Mouse (Mus musculus): ENCODE results near the gene Apol11b. TPM values are rescaled to one million over a fixed set of nuclear protein-coding genes. Genes with fewer than 3 reads are reported as not detected.
"Not testable (repeated sequence)": the region's sequence is repeated elsewhere in the genome, so short reads cannot be mapped to it uniquely, and the experiment has no call there.

The Apol11b gene
- 0.10 TPM in 1 of 2 replicates, not detected in the other for polyA plus RNA-seq (2015; fragmentation: Nextera tagmentation; extraction: Ambion mirVana)

DNA sequence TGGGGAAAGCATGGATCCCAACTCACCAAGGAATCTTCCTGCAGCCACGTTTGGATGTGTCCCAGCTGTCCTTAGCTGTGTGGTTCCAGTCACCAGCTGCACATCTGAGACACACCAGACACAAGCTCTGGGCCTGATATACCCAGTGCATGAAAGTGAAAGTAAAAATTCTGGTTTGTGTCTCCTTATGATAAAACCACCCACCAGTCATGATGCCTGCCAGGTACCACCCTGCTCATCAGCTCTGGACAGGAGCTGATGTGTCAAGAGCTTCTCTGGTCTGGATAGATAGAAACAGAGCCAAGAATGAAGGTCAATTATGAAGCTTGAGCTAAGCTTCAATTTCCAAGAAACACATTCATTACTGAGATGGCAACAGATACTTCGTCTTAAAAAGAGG is at the start of gene Apol11b:
Gene Apol11b, minus strand, starts transcription at position 111 of the 400 bp plus-strand sequence.
- H3K27ac ChIP-seq; H3K27me3 ChIP-seq; ATAC-seq (ENCODE audit: insufficient number of reproducible peaks, insufficient read depth, low FRiP score, low TSS enrichment, low read depth); H3K36me3 ChIP-seq; H3K4me1 ChIP-seq; H3K4me3 ChIP-seq; H3K9me3 ChIP-seq; H3K4me2 ChIP-seq; H3K9ac ChIP-seq: not testable (repeated sequence)
- 67% methylated on average over 2 of the region's 2 CpGs for WGBS

DNA sequence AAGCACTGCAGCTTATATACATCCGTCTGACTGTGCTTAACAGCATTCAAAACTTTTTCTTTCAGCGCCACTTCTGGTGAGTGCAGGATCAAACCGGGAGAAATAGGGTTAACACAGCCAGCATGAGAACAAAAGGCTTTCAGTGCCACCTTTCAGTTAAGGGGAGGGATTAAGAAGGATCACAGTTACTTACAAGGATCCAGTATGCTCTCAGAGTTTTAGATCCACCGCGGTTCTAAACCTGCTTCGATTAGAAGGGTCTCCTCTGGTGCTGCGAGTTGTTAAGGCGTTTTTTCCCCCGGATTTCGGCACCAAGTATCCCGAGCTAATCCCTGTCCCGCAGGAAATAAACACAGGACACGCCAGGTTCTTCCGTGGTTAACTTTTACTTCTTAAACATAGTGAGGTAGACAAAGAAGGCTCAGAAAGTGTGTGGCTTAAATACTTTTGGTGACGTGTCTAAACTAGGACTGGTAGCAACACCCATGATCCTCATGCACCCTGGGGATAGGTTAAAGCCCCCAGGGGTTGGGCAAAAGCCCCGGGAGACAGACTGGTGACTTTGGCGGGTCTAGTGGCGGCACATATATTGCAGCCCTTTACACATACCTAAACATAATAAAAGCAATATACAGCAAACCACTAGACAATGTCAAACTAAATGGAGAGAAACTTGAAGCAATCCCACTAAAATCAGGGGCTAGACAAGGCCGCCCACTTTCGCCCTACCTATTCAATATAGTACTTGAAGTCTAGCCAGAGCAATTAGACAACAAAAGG is 48.6 kb upstream of the Apol11b start:
- not testable (repeated sequence) for ATAC-seq (ENCODE audit: insufficient number of reproducible peaks, insufficient read depth, low FRiP score, low TSS enrichment, low read depth)
- 5% methylated on average over 20 of the region's 20 CpGs for WGBS

DNA sequence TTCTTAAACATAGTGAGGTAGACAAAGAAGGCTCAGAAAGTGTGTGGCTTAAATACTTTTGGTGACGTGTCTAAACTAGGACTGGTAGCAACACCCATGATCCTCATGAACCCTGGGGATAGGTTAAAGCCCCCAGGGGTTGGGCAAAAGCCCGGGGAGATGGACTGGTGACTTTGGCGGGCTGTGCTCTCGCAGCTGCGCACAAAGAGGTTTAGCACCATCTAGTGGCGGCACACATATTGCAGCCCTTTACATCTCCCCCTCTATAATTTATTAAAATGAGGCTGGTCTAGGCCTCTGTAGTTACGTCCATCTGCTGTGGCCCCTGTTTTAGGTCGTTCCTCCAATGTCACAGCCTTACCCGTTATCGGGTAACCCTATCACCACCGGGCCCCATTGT is 40.9 kb upstream of the Apol11b start:
- H3K27ac ChIP-seq; H3K4me3 ChIP-seq; H3K36me3 ChIP-seq; H3K4me2 ChIP-seq; H3K27me3 ChIP-seq; H3K9me3 ChIP-seq; H3K4me1 ChIP-seq; H3K9ac ChIP-seq; ATAC-seq (ENCODE audit: insufficient number of reproducible peaks, insufficient read depth, low FRiP score, low TSS enrichment, low read depth): not testable (repeated sequence)
- WGBS: 13% methylated on average over 11 of the region's 11 CpGs

More for the DNA sequence above, 48.6 kb upstream of the Apol11b start:
- Histone ChIP-seq H3K4me2 (peak overlapping the region; percentile 55), H3K4me3 (peak overlapping the region; percentile 32), H3K9ac (peak overlapping the region; percentile 61)
- not testable (repeated sequence) for H3K9me3 ChIP-seq, H3K36me3 ChIP-seq, H3K27me3 ChIP-seq, H3K4me1 ChIP-seq, H3K27ac ChIP-seq

DNA sequence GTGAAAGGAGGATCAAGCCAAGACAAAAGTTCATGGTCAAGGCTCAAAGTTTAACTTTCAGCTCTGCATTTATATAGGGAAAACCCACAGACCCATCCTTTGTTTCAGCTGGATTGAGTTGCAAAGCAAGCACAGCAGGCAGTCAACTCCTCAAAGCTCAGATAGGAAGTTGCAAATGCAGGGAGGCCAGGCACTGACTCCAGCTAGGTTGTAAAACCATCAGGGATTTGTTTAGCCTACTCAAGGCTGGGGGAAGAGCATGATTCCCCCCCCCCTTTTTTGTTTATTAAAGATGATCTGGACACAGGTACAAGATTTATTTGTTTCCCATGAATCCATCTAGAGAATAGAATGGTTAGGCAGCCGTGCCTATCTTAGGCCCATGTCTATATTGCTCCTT is 31.0 kb upstream of the Apol11b start:
- H3K4me2 ChIP-seq; H3K9me3 ChIP-seq; H3K4me1 ChIP-seq; H3K27ac ChIP-seq; H3K4me3 ChIP-seq; H3K36me3 ChIP-seq; ATAC-seq (ENCODE audit: insufficient number of reproducible peaks, insufficient read depth, low FRiP score, low TSS enrichment, low read depth); H3K9ac ChIP-seq; H3K27me3 ChIP-seq: not testable (repeated sequence)
- WGBS: 79% methylated on average over 1 of the region's 1 CpGs

DNA sequence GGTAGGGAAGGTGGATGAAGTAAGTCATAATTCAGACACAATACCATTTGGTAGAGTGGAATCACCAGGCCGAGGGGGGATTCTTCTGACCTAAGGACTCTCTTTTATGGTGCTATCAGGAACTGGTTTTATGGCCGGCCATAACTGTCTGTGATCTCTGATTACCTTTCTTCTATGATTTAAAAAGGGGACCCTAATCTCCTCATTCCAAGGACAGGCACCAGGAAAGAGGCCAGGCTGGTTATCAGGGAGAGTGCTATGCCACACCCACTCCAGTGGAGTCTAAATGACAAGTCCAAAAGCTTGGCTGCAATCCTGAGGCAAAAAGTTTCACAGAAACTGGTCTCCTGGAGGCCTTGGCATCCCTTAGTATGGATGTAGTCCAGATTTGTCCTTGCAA is 18.8 kb upstream of the Apol11b start:
- 96% methylated on average over 2 of the region's 2 CpGs for WGBS
- H3K9me3 ChIP-seq; ATAC-seq (ENCODE audit: insufficient number of reproducible peaks, insufficient read depth, low FRiP score, low TSS enrichment, low read depth); H3K36me3 ChIP-seq; H3K4me2 ChIP-seq; H3K27ac ChIP-seq; H3K4me1 ChIP-seq; H3K27me3 ChIP-seq; H3K9ac ChIP-seq; H3K4me3 ChIP-seq: not testable (repeated sequence)

DNA sequence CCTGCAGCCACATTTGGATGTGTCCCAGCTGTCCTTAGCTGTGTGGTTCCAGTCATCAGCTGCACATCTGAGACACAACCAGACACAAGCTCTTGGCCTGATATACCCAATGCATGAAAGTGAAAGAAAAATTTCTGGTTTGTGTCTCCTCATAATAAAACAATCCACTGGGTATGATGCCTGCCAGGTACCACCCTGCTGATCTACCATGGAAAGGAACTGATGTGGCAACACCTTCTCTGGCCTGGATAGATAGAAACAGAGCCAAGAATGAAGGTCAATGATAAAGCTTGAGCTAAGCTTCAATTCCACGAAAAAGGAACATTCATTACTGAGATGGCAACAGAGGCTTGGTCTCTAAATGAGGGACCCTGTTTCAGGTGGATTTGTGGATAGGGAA is 16.7 kb upstream of the Apol11b start:
- WGBS: 81% methylated on average over 1 of the region's 1 CpGs
- H3K9me3 ChIP-seq; H3K4me2 ChIP-seq; H3K9ac ChIP-seq; H3K36me3 ChIP-seq; H3K4me1 ChIP-seq; ATAC-seq (ENCODE audit: insufficient number of reproducible peaks, insufficient read depth, low FRiP score, low TSS enrichment, low read depth); H3K27ac ChIP-seq; H3K27me3 ChIP-seq; H3K4me3 ChIP-seq: not testable (repeated sequence)

DNA sequence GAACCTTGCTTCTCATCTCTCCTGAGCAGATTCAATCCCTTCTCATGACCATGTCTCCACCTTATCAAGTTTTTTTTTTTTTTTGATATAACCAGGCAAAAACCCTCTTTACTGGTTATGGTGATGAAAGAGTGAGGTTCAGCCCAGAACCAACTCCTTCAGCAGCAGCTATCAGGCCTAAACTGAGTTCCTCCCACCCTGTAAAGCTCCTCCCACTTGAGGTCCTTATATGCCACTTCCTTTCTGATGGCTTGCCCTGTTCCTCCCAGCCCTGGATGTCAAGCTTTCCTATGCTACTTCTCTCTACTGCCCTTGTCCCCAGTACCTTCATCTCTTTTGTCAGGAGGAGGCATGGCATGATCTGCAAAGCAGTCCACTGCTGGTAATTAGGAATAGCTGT is 8.1 kb upstream of the Apol11b start:
- not testable (repeated sequence) for ATAC-seq (ENCODE audit: insufficient number of reproducible peaks, insufficient read depth, low FRiP score, low TSS enrichment, low read depth); H3K9me3 ChIP-seq; H3K4me2 ChIP-seq; H3K9ac ChIP-seq; H3K27me3 ChIP-seq; H3K4me3 ChIP-seq; H3K36me3 ChIP-seq; H3K27ac ChIP-seq; H3K4me1 ChIP-seq

DNA sequence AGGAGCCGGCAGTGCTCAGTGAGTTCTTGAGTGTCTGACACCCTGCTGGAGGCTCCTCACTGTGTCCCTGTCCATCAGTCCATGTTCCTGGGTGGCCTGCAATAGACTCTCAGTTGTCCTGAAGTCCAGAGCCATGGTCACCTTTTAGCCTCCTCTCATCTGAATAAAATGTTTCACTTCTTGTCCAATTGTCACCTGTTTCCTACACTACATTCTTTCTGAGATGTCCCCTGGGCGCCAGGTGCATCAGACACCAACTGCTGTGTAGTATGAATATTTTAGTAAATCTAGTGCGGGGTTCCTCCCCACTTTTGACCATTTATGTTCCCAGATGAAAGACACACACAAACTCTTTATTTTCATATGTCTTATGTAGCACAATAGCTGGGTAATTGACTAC is 13.3 kb downstream of the Apol11b start:
- 76% methylated on average over 3 of the region's 3 CpGs for WGBS
- H3K4me3 ChIP-seq; H3K27ac ChIP-seq; ATAC-seq (ENCODE audit: insufficient number of reproducible peaks, insufficient read depth, low FRiP score, low TSS enrichment, low read depth); H3K9me3 ChIP-seq; H3K36me3 ChIP-seq; H3K4me2 ChIP-seq; H3K9ac ChIP-seq; H3K27me3 ChIP-seq; H3K4me1 ChIP-seq: not testable (repeated sequence)

DNA sequence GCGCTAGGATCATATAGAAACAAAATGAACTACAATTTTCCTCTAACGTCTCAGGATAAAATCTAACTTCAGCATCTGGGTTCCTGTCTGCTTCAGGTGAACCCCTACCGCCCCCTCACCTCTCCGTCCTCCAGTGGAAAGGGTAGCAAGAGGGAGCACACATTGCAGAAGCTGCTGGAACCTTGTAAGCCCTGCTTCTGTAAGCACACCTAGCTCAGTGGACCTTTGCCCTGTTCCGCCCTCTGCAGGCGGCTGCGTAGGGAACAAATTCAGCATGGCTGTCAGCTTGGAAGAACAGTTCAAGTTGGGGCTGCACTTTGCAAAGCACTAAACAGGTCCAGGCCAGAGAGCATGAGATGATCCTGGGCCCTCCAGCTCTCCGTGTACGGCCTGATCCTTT is 14.4 kb downstream of the Apol11b start:
- 44% methylated on average over 9 of the region's 9 CpGs for WGBS
- H3K4me1 ChIP-seq: not testable (repeated sequence)

DNA sequence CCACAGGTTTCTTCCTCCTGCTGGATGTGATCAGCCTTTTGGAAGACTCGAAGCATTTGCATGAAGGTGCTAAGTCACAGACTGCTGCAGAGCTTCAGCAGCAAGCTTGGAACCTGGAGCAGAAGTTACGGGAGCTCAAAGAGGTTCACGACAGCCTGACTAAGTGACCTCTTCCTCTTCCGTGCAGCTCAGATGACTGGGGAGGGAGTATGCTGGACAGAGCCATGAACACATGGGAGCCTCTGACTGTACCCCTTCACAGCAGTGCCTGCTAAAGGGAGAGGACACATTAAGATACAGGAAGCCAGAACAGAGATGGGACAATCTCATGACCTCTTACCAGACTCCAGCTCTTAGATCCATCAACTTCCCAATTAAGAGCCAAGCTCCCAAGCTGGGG is 16.6 kb downstream of the Apol11b start:
- not testable (repeated sequence) for H3K27ac ChIP-seq; H3K4me2 ChIP-seq; H3K4me3 ChIP-seq; H3K9ac ChIP-seq; ATAC-seq (ENCODE audit: insufficient number of reproducible peaks, insufficient read depth, low FRiP score, low TSS enrichment, low read depth); H3K9me3 ChIP-seq; H3K36me3 ChIP-seq; H3K27me3 ChIP-seq; H3K4me1 ChIP-seq
- 74% methylated on average over 4 of the region's 4 CpGs for WGBS

More for the DNA sequence above, 14.4 kb downstream of the Apol11b start:
- not testable (repeated sequence) for H3K9me3 ChIP-seq; H3K4me2 ChIP-seq; H3K4me3 ChIP-seq; H3K27me3 ChIP-seq; H3K36me3 ChIP-seq; H3K27ac ChIP-seq; ATAC-seq (ENCODE audit: insufficient number of reproducible peaks, insufficient read depth, low FRiP score, low TSS enrichment, low read depth); H3K9ac ChIP-seq

DNA sequence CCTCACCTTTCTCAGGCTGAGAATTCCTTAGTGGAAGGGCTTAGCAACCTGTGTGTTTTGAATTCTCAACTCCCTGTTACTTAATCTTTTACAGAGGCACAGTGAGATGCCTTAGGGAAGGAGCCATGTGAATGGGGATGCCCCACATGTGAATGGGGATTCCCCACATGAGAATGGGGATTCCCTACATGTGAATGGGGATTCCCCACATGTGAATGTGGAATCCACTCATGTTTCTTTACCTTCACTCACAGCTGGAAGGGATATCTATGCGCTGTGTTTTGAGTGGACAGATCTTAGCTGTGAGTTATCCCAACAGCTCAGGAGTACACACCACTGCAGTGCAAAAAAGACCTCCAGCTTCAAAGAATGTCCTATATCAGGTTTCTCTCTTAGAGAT is 18.4 kb downstream of the Apol11b start:
- no peak overlapping the region for H3K4me2 ChIP-seq
- H3K27ac ChIP-seq: no peak overlapping the region
- WGBS: 80% methylated on average over 1 of the region's 1 CpGs
- ATAC-seq (ENCODE audit: insufficient number of reproducible peaks, insufficient read depth, low FRiP score, low TSS enrichment, low read depth): no peak
- no peaks in the 10 kb centered on the region for H3K4me1 ChIP-seq
- no peaks in the 10 kb centered on the region for H3K27me3 ChIP-seq
- H3K36me3 ChIP-seq: no peaks in the 10 kb centered on the region
- H3K4me3 ChIP-seq: no peak overlapping the region
- H3K9ac ChIP-seq: no peak overlapping the region
- H3K9me3 ChIP-seq: no peaks in the 10 kb centered on the region

DNA sequence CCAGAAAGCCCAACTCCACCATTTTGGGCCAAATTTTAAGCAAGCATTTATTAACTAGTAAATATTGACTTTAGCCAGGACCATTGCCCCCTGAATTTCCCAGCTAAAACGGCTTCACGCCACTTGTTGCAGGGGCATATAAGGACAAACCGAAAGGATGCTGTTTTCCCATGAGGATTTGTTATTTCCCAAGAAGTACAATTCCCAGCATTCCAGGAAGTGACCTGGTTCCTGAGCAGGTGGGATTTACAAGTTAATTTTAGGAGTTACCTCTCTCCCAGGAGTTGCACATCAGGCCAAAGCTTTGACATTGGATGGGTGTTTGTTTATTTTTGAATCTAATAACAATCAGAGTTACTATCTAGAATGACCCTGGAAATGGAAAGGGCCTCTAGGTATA is 37.0 kb downstream of the Apol11b start:
- H3K4me3 ChIP-seq: no peak overlapping the region
- H3K9me3 ChIP-seq: no peaks in the 10 kb centered on the region
- no peaks in the 10 kb centered on the region for H3K4me1 ChIP-seq
- no peak overlapping the region for H3K27ac ChIP-seq
- ATAC-seq (ENCODE audit: insufficient number of reproducible peaks, insufficient read depth, low FRiP score, low TSS enrichment, low read depth): no peak
- H3K36me3 ChIP-seq: no peaks in the 10 kb centered on the region
- no peaks in the 10 kb centered on the region for H3K27me3 ChIP-seq
- 93% methylated on average over 3 of the region's 3 CpGs for WGBS
- H3K4me2 ChIP-seq: no peak overlapping the region
- H3K9ac ChIP-seq: no peak overlapping the region
